Mouse (Mus musculus): Measurements from ENCODE around the gene Fam71e1.

DNA sequence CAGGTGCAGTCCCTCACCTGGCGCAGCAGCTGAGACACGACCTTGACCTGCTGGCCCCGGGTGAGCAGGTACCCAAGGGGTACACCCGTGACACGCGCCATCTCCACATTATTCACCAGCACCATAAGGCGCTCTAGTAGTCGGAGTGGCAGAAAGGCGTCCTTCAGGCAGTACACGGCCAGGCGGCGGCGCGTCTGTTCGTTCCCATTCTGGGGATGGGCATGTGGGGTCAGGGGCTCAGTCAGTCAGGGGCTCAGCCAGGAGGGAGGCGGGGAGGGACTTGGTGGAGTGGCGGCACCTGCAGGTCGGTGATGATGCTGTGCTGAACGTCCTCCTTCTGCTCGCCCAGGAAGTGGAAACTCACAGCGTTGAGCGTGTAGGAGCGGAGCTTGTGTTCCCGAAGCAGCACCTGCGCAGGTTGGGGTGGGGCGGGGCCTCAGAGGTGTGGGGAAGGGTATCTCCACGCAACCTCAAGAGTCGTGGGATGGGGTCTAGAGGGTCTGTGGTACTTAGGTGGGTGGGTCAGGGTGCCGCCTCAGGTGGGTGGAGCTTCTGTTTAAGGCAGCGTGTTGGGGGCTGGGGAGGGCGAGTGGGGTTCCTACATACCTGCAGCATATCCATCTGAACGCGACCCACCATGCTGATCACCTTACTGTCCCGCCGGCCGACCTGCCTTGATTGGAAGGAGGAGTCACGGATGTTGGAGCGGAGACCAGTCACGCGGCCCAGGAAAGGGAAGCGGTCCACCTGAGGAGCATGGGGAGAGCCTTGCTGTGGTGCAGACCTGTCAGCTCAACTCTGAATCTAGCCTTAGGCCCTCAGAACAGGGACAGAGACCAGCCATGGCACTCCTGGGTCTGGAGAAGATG lies 42.6 kb downstream of the Fam71e1 start:
- TF ChIP-seq CTCF (IDR thresholded peaks at IDR 0.05; ENCODE audit: low read depth): no peak
- no peak for TF ChIP-seq EP300 (IDR thresholded peaks at IDR 0.05; ENCODE audit: low read depth)
